Mouse (Mus musculus): Measurements from ENCODE around the gene Grap. TPM values are rescaled to one million over a fixed set of nuclear protein-coding genes. Genes with fewer than 3 reads are reported as not detected.

Grap gene
- total RNA-seq, 2 experiments from 2014 or later = 7.0 to 9.0 TPM

- no peak for DNase-seq (ENCODE audit: low spot score in 2 of 2)
These were observed 26.2 kb downstream of the Grap start for GRCm38 (mm10) chr11:61679091-61679866.

DNA sequence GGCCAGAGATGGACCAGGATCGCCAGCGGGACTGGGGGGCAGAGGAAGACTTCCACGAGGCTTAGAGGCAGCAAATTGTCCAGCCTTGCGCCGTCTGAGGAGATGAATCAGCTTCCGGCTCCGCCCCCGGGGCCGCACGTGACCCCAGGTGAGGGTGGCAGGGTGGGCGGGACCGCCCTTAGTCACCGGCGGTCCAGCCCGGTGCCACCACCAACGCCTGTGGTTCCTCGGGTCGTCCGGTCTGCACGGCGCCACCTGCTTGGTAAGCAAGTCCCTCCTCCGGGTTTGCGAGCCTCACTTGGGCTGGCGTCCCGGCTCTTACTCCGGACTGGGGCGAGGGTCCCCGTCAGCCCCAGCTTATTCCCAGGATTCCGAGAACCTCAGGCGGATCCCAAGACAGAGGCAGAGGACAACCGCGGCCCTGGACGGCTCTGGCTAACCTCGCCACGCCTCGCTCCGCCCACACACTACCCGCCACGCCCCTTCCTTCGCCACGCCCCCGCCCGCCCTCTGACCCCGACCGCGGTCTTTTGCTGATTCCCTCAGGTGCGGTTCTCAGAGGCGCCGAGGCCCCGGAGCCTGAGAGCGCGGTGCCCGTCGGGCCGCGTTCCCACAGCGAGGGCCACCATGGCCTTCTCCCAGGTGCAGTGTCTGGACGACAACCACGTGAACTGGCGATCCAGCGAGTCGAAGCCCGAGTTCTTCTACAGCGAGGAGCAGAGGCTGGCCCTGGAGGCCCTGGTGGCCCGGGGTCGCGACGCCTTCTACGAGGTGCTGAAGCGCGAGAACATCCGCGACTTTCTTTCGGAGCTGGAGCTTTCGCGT, 31.1 kb downstream of the Grap start, which contains the start of gene Fam83g:
Fam83g (plus strand) TSS at position 185 of the 825 bp plus-strand sequence.
- no peak for DNase-seq (ENCODE audit: low spot score in 2 of 2)

DNA sequence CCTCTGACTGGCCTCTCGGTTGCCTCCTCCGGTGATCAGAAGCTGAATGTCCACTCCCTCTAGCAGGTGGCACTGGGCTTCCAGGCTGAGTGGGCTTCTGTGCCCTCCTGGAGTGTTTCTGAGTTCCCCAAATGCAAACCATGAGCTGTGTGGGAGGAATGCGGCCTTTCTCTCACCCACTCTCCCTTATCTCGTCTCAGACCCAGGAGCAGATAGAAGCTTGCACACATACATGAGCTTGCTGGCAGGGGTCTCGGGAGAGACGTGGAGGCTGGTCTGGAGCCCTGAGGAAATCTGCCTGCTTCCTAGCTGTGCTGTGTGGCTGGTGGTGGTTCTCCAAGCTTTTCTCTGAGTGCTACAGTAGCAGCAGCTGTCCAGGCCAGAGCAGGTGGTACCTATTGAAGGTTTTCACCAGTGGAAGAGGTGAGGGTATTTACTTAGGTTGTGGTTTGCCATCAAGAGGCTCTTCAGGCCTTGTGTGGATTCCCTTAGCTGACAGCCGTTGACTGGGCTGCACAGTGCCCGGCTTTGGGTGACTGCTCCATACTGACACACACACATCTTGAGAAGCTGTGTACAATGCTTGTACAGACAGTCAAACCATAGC, 32.2 kb downstream of the Grap start:
- DNase-seq (ENCODE audit: low spot score in 2 of 2) = no peak

- no peak for DNase-seq (ENCODE audit: low spot score in 2 of 2)
These were observed 33.1 kb downstream of the Grap start for GRCm38 (mm10) chr11:61686141-61686540.

- DNase-seq (ENCODE audit: low spot score in 2 of 2) = no peak
These were observed 33.9 kb downstream of the Grap start for GRCm38 (mm10) chr11:61686906-61687453.

GRCm38 (mm10) chr11:61687595-61687994, 34.5 kb downstream of the Grap start:
- DNase-seq (ENCODE audit: low spot score in 2 of 2) = no peak

GRCm38 (mm10) chr11:61692996-61693395, 39.9 kb downstream of the Grap start:
- DNase-seq (ENCODE audit: low spot score in 2 of 2) = no peak

DNA sequence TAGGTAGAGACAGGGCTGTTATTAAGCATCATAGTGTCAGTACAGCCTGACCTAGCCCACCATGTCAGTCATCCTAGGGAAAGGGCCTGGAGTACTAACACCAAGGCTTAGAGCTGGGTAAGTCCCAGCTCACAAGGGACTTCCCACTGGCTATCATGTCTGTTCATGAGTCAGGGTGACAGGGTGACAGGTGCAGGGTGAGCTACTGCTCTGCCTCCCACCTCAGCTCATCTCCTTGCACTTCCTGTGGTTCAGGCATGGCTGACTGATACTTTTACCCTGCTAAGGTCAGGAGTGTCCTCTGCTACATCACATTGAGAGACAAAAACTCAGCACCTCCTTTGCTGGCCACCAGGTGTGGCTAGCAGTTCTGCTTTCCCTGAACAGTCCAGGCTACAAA, 45.8 kb downstream of the Grap start:
- DNase-seq (ENCODE audit: low spot score in 2 of 2) = no peak

DNA sequence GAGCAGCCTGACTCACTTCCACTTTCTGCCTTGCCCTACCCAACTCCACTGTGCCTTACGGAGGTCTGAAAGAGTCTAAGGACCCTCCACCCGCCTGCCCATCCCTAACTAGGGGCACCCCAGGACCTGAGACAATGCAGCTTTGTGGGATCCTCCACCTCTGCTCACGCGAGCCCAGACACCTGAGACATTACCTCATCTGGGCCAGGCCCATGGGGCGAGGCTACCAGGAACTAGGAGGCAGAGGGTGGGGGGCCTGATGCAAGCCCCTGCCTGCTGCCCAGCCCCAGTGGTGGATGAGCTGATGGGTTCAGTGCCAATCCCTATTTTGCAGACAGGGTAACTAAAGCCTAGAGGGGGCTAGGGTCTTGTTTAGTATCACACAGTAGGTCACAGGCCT, 46.4 kb downstream of the Grap start:
- no peak for DNase-seq (ENCODE audit: low spot score in 2 of 2)

DNA sequence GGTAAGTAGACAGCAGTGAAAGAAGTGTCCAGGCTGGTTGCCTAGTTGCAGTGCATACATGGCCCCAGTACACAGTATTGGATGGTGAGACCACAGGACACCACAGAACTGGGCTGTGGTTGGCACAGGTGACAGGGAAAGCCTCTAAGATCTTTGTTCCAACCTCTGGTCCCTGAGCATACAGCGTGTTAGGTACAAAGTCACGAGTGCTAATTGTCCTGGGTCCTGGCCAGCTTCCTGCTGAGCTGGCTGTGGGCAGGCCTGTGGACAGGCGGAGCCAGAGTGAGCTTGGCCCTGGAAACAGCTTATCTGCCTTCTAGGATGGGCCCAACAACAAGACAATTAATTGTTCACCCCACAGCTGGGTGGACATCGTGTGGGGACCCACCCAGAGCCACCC, 46.9 kb downstream of the Grap start:
- DNase-seq (ENCODE audit: low spot score in 2 of 2) = no peak

DNA sequence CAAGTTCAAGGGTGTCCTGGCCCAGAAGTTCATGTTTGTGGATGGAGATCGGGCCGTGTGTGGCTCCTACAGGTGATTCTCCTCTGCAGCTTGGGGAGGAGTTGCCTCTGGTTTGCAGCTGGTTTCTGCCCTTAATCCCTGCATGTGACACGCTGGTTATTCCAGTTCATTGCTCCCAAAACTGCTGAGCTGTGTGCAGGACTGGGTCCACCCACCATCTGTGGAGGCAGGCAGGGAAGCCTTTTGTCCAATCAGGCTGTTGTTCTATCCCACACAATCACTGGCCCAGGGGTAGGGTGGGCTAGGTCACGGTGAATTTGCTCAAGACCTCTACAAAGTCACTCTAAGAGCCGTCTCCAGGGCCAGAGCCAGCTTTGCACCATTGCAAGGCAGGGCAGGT, 48.6 kb downstream of the Grap start:
- no peak for DNase-seq (ENCODE audit: low spot score in 2 of 2)

DNA sequence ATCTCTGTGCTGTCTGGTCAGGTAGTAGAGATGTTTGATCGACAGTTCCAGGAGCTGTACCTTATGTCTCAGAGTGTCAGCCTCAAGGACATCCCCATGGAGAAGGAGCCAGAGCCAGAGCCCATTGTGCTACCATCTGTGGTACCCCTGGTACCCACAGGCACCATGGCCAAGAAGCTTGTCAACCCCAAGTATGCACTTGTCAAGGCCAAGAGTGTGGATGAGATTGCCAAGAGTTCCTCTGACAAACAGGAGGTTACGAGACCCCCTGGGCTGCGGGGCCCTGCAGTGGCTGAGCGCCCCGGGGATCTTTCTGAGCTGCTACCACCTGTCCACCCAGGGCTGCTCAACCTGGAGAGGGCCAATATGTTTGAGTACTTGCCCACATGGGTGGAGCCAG, 49.4 kb downstream of the Grap start:
- no peak for DNase-seq (ENCODE audit: low spot score in 2 of 2)

GRCm38 (mm10) chr11:61705581-61705980, 52.5 kb downstream of the Grap start:
- no peak for DNase-seq (ENCODE audit: low spot score in 2 of 2)

DNA sequence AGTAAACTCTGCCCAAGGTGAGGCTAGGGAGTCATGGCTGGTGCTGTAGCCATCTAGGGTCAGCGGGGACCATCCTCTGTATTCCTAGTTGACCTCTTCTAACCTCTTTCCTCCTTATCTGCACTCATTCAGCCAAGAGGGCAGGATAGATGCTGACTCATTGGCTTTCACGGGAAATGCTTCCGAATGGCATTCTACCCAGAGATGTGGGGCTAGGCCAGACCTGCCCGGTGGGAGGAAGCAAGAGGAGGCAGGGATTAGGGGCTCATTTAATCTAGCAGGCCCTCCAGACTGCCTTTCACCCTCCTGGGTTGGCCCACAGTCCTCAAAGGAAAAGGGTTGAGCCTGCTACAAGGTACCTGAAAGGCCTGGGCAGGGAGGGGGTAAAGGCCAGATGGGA, 53.2 kb downstream of the Grap start:
- DNase-seq (ENCODE audit: low spot score in 2 of 2) = no peak

GRCm38 (mm10) chr11:61708928-61709327, 55.9 kb downstream of the Grap start:
- no peak for DNase-seq (ENCODE audit: low spot score in 2 of 2)

DNA sequence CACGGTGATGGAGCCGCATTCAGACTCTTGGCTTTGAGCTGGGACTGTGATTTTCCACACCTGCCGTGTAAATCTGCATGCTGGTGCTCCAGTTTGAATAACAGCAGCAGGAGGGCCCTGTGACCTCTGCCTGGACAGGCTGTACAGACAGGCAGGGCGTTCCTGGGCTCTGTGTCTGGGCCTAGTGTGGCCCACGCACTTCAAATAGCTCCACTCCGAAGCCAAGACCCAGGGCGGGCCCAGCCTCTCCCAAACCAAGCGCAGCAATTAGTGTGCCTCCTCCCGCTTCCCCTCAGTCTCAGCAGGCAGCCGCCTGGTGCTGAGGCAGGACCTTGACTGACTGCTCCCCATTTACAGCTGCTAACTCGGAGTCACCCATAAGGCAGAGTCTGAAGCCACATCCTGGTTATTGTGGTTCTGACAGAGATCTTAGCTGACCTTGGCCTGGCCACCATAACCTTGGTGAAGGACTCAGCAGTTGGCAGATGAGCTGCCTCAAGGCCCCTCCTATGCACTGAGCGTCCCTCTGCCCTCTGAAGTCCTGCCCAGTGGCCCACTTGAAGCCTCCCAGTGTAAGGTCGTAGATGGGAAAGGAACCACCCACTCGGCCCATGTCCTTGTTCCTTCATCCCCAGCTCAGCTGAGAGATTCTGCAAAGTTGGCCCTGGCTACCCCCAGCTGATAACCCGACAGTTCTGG, 60.2 kb downstream of the Grap start:
- no peak for DNase-seq (ENCODE audit: low spot score in 2 of 2)

GRCm38 (mm10) chr11:61714346-61715117, 61.5 kb downstream of the Grap start:
- peak; percentile 75 to 90 for DNase-seq (ENCODE audit: low spot score in 2 of 2)

- DNase-seq (ENCODE audit: low spot score in 2 of 2) = no peak
These were observed 62.1 kb downstream of the Grap start for GRCm38 (mm10) chr11:61715130-61715529.

DNA sequence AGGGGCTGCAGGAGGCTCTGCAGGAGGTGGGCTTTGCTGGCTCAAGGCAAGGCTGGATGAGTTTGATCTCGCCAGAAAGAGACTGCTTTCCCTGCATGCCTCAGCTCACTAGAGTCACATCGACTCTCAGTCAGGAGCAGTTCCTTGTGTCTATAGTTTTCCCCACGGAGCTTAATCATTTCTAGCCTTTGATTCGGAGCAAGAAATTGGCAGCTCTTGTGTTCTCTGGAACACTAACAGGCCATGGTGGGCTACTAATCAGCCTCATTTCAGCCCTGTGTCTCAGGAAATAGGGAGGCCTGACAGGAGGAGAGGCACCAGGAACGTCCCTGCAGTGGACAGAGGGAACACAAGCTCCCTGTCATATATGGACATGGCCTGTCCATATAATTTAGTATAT, 64.9 kb downstream of the Grap start:
- DNase-seq (ENCODE audit: low spot score in 2 of 2) = no peak

DNA sequence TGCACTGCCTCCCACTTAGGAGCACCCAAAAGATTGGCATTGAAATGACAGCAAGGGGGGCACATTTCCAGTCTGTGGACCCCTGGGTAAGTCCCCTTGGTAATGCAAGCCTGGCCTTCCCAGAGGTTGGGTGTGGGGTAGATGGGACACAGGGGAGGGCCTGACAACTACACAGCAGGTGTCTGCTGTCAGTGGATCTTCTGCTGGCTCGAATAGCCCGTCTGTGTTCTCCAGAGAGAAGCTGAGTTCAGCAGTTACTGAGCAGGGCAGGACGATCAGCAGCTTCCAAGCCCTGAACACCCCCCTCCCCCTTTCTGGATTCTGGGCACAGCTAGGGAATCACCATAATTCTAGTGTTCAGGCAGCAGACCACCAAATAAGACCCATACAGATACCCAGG, 66.3 kb downstream of the Grap start:
- DNase-seq (ENCODE audit: low spot score in 2 of 2) = no peak

All from layer of hippocampus, postnatal 14 days (tissue).